Mouse (Mus musculus): ENCODE results near the gene Vmn1r113.
"Not testable (repeated sequence)": the region's sequence is repeated elsewhere in the genome, so short reads cannot be mapped to it uniquely, and the experiment has no call there.

Vmn1r113 gene

DNA sequence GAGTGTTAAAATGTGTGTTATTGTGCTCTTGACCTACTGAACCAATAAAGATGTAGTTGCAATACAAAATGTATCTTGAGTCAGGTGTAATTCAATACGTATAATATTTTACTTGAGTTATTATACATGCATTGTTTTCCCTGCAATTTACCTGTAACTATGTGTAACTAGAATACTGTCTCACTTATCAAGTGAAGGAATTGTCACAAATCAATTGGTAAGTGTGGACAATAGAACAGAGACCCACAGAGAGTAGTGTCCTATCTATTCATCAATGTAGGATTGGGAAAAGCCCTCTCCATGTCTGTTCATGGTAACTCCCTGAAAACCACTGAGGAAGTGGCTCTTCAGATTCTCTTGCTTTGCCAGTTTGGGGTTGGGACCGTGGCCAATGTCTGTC lies at the start of gene Vmn1r113:
Vmn1r113 (plus strand) TSS at position 301 of the 400 bp plus-strand sequence.
- not testable (repeated sequence) for DNase-seq (ENCODE audit: low read depth, low spot score)

DNA sequence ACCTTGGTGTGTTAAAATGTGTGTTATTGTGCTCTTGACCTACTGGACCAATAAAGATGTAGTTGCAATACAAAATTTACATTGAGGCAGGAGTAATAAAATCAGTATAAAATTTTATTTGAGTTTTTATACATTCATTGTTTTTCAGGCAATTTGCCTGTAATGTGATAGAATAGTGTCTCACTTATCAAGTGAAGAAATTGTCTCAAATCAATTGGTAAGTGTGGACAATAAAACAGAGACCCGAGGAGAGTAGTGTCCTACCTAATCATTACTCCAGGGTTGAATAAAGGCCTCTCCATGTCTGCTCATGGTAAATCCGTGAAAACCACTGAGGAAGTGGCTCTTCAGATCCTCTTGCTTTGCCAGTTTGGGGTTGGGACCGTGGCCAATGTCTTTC lies 16.2 kb upstream of the Vmn1r113 start, which contains the start of gene Vmn1r112:
Vmn1r112 (plus strand) TSS at position 301 of the 400 bp plus-strand sequence.
- DNase-seq (ENCODE audit: low read depth, low spot score): not testable (repeated sequence)

DNA sequence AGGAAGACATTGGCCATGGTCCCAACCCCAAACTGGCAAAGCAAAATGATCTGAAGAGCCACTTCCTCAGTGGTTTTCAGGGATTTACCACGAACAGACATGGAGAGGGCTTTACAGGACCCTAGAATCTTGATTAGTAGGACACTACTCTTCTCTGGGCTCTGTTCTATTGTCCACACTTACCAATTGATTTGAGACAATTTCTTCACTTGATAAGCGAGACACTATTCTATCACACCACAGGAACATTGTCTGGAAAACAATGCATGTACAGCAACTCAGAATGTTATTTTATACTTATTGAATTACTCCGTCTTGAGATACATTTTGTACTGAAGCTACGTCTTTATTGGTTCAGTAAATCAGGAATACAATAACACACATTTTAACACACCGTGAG lies 25.0 kb downstream of the Vmn1r113 start, which contains the start of gene Vmn1r114:
Vmn1r114 (minus strand) TSS at position 101 of the 400 bp plus-strand sequence.
- not testable (repeated sequence) for DNase-seq (ENCODE audit: low read depth, low spot score)

Measured in c-Kit-negative CD71-positive TER-119-positive erythroid progenitor cells, embryonic 14.5 days (primary cell).